Mouse (Mus musculus): ENCODE results near the gene Esrrg.

Esrrg gene

DNA sequence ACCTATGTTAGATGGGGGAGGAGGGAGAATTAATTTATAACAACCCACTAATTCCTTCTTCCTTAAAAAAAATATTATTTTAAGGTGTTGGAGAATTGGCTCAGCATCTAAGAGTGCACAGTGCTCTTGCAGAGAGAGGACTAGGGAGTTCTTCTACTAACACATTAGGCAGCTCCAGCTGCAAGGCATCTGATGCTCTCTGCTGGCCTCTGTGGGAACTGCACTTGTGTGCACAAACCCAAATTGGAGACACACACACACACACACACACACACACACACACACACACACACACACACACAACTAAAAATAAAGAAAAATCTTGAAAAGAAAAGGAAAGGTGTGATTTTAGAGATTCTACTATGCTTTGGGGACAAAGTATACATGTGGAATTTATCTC, 381.6 kb downstream of the Esrrg start:
- no peak for DNase-seq (ENCODE audit: low spot score in 2 of 2)

DNA sequence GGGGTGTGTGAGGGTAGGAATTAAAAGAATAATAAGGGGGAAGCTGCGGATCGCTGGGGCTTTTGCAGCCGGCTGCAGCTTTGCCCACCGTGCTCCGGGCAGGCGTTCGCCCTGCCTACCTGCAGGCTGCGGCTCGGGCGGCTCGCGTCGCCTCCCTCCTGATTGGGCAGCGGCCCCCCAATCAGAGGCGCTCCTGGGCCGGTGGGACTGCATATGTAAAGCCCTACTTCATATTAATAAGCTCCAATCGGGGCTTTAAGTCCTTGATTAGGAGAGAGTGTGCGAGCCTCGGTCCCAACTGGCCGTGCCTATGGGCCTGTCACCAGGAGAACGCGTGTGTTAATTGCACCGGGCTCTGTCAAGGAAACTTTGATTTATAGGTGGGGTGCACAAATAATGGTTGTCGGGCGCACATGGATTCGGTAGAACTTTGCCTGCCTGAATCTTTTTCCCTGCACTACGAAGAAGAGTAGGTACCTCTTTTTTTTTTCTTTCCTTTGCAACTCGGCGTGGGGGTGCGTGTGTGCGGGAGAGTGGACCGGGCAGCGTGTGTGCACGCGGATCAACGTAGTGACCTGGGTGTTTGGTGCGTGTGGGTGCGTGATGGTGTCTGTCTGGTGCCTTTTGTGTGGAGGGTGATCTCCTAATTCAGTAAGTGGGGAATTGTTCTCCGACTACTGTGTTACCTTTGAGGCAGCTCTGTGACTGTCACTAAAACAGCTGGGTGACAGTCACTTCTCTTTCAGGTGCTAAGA, 389.2 kb downstream of the Esrrg start:
- no peak for DNase-seq (ENCODE audit: low spot score in 2 of 2)

DNA sequence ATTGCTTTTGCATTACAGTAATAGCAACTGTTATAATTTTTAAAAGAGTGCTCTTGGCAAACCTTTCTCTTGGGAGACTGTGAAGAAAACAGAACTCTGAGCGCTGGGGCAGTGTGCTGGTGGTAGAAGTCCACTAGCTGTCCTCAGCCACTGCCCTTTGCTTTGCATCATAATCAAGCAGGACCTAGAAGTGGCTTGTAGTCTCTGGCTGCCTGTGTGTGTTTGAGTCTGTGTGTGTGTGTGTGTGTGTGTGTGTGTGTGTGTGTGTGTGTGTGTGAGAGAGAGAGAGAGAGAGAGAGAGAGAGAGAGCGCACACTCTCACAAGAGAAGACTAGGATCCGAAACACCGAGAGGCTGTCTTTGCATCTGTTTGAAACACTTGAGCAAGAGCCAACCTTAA, 390.5 kb downstream of the Esrrg start:
- DNase-seq (ENCODE audit: low spot score in 2 of 2) = no peak

DNA sequence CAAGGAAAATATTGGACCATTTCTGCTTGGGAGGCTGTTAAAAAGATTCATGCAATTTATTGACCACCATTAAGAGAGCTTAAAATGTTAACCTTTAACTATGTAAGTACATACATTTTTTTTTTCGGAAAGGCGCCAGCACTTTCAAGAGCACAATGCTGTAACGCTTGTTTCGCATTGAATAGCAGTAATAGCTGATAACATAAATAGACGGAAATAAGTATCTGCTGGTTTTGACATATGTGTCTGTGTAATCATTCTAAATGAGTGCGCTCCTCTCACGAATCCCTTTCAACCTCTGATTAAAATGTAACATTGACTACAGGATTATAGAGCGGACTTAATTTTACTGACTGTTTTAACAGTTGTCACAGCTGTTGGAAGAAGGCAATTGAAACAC, 391.6 kb downstream of the Esrrg start:
- DNase-seq (ENCODE audit: low spot score in 2 of 2) = no peak

DNA sequence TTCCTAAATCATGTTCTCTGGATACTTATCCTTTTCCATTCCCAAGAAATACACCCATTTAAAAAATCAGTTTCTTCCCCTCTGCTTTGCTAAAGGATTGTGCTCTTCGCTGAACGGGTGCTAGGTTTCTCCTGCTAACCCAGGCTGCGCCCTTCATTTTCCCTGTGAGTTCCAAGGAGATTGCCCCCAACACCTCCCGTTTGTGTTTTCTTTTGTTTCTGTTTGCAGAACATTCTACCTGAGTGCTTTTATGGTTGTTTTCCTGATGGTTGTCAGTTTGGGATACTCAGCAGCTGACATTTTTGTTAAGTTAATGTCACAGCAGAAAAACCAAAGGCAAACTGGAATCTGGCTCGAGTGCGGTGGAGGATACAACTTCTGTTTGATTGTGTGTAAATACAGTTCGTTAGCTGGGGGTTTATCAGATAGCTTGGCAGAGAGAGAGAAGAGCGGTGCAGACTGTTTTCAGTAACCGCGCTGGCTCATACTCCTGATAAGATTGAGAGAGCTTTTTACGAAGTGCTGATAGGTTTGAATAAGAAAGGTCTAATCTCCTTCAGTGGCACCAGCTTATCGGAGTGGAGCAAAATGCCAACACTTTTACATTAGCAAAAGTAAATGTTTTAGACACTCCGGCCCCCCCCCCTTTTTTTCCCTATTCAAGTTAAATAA, 398.4 kb downstream of the Esrrg start:
- DNase-seq (ENCODE audit: low spot score in 2 of 2) = no peak

DNA sequence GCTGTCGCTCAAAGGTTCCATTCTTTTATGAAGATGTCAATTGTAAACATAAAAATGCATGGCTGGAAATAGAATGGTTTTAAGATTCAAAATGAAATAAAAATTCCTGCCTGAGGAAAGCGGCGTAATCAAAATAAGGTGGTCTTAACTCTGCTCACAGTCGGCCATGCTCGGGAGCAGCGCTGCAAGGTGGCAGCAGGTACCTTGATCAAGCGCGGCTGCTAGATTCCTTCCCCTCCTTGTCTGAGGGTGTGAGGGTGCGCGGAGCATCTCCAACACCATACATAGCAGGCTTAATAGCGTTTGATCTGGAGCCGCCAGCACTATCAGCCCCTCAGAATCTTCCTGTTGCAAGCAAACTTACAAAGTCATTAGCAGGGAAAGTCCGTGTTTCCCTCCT, 399.9 kb downstream of the Esrrg start:
- DNase-seq (ENCODE audit: low spot score in 2 of 2) = no peak

DNA sequence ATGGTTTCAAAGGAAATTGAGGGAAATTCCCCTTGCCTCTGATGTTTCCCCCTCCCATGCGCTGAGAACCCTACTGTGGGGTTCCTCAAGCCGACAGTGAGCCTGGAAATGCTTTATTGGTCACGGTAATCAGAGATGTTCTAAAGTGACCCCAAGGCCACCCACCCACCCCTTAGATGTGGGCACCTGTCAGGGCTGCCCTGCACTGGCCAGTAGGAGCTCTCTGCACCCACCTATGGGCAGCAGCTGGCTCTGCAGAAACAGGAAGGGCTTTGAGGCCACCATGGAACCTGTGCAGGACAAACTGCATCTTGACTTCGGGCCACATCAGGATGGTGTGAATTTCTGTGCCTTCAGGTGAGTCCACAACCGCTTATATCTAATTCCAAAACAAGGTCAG, 401.3 kb downstream of the Esrrg start:
- DNase-seq (ENCODE audit: low spot score in 2 of 2) = no peak

DNA sequence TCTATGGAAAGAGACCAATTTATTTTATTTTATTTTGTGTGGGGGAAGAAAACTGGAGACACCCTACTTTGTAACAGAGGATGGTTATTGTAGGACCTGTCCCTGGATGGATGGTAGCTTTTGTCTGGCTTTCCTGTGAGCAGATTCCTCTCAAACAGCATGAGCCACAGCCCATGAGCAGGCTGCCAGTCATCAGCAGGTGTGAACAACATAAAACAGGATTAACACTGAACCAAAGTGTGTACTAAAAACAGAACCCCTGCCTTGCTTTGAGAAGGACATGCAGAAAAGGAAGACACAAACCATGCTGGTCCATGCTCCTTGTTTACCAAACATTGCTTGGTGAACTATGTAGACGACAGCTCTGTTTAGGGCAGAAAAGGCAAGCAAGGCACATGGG, 402.3 kb downstream of the Esrrg start:
- no peak for DNase-seq (ENCODE audit: low spot score in 2 of 2)

DNA sequence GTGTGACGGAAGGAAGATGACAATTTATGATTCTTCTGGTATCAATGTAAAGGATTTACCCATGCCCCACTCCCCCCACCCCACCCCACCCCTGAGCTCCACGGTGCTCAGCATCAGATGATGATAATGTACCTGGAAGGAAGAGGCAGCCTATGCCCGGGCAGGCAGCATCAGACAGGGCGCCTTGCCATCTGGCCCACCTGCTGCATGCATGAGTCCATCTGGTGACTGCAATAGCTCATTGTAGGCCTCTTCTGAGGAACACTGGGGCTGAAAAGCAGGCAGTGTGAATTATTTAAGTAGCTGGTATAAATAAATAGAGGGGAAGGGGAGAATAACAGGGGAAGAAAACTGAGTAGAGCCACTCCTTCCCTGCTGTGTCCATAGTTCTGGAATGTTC, 405.8 kb downstream of the Esrrg start:
- DNase-seq (ENCODE audit: low spot score in 2 of 2) = no peak

DNA sequence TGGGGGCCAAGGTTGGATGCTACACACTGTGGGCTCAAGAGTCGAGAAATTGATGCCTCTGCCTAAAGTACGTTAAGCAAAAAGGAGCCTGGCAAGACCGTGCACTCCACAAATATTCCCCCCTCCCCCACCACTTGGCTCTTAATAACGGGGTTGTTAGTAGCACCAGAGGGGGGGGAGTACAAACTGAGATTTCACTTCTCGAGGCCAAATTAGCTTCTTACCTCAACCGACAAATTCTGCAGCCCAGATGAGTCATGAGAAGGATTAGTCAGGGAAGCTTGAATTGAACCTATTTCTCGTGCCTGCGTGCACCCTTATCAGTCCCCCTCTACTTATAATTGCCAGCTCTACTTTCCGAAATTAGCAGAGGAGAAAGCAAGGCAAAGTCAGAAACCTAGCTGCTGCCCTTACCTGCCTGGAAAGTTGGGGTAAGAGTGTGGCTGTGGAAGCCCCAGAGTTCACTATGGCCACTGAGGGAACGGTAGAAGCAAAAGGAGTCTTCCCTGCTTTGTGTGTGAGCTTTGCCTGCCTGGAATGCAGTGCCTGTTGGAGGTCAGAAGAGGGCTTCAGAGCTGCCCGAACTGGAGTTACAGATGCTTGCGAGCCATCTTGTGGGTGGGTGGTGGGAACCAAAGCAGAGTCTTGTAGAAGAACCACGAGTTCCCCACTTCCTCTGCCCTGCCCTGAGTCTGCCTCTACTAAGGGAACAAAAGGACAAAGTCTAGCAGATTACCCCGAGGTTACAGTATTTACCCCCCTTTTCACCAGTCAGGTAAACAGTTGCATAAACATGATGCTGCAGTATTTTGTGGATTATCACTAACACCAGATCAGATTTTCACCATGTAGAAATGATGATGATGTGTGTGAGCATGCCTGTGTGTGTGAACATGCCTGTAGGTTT, 409.6 kb downstream of the Esrrg start:
- DNase-seq (ENCODE audit: low spot score in 2 of 2) = no peak

DNA sequence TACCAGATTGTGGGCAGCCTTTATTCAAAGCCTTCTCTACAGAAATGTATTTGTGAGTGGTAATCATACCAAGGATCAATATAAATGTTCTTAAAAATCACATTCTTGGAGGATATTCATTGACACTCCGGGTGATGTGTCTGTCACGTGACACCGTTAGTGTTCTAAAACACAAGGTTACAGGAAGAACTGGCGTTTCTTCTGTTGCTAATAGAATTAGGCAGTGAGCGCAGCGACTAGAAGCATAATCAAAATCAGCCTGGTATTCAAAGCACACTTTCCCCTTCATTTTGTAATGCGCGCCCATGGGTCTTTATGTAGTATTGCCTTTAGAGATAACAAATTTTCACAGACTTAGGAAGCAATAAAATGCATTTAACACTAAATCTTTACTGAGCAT, 420.6 kb downstream of the Esrrg start:
- no peak for DNase-seq (ENCODE audit: low spot score in 2 of 2)

DNA sequence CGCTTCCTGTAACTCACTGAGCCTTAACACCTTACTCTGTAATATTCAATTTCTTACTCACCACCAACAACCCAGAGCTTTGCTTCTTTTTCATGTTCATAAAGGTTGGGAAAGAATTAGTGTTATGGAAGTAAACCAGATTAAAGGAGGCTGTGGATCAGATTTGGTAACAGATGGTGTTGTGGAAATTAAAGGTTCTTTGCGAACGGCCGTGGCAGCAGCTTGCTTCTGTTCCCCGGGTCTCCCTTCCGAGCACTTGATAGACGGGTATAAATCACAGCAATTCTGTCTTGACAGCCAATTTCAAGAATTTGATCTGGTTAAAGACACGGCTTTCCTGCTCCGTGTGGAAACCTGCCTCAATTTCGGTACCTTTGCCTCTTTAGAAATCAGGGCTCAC, 421.5 kb downstream of the Esrrg start:
- no peak for DNase-seq (ENCODE audit: low spot score in 2 of 2)

DNA sequence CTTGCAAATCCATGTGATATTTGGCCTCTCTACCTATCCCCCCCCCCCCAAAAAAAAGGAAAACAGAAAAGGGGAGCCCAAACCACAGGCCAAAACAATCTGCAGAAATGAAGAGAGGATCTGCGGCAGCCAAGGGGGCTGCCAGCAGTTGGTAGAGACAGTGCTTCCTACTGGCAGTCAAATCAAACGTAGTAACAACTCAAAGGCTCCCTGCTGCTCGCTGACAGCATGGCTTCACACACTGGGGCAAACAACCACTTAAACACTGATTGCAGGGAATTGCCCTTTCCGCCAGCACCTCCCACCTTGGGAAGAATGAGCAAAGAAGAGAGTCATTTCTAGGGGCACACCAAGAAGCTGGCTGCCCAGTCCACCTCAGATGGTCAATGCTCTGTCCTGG, 422.7 kb downstream of the Esrrg start:
- no peak for DNase-seq (ENCODE audit: low spot score in 2 of 2)

DNA sequence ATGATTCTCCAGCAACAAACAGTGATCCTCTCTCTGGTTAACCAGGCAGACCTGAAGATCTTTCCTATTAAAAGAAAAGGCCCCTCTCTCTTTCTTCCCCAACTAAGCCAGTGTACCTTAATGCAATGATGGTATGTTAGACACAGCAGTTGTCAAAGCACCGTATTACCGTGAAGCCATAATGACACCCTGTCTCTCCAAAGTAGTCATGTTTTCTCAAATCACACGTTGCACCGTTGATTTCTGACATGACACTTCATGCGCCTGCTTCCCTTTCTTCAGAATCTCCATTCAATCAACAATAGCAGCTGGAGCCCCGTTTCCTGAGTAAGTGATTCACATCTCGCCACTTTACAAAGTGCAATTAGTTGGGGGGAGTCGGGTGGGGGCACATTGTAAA, 427.4 kb downstream of the Esrrg start:
- no peak for DNase-seq (ENCODE audit: low spot score in 2 of 2)

DNA sequence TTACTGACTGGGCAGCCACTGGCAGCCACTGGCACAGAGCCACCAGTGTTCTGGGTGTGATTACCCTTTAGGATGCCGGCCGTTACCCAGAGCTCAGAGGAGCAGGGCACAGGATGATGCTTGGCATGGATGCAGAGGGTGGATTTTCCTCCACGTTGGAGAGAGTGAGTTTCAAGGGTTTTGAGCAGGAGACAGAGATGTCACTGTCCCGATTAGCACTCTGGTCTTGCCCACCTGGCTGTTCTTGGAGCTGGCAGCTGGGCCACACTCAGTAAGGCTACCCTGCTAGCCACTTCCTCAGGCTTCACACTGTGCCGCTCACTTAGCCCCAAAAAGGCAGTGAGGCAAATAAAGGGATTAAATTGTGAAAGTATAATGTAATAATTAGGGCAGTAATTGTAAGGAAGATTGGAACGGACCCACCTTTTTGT, 438.1 kb downstream of the Esrrg start:
- no peak for DNase-seq (ENCODE audit: low spot score in 2 of 2)

DNA sequence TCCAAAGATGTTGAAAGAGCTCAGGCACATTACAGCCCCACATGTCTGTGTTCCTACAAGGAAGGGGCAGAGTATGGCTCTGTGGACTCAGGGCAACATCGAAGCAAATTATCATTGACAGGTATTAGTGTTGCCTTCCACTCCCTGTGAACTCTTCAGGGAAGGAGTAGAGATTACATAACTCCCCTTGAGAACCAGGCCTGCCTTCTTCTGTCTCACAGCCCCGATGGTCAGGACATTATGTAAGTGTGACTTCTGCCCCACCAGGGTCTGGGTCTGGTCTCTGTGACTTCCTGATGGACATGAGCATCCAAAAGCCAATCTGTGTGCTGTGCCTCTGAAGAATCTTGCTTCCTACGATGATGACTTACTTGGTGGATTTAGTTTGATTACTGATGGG, 438.6 kb downstream of the Esrrg start:
- no peak for DNase-seq (ENCODE audit: low spot score in 2 of 2)

DNA sequence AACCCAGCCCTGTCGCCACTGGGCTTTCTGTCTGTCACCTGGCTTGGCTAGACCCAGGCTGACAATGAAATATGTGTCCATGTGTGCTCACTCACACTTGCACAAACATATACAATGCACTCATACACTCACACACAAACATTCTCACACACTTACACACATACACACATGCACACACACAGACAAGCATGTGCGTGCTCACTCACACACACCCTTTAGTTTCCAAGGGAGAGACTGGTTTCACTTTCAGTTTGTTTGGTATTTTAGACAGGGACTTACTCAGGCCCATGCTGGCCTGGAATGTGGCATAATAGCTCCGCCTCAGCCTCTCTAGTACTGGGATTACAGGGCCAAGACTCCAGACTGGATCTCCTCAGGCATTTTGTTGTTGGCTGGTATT, 447.3 kb downstream of the Esrrg start:
- no peak for DNase-seq (ENCODE audit: low spot score in 2 of 2)

DNA sequence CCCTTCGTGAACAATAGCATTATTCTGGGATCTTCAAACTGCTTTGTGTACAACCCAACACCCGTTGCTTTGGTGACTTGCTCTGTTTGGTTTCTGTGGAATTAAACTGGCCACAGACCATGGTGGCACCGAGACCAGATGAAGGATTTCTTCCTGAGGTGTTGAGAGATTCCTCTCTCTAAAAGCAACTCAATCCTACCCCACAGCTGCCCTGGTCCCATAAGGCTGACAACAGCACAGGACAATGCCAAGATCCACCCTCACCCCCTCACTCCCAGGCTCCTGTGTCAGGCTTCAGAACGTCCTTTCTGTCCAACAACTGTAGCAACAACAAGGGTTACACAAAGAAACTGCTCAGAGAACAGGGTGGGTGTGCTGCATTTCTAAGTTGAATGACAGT, 449.3 kb downstream of the Esrrg start:
- DNase-seq (ENCODE audit: low spot score in 2 of 2) = no peak

DNA sequence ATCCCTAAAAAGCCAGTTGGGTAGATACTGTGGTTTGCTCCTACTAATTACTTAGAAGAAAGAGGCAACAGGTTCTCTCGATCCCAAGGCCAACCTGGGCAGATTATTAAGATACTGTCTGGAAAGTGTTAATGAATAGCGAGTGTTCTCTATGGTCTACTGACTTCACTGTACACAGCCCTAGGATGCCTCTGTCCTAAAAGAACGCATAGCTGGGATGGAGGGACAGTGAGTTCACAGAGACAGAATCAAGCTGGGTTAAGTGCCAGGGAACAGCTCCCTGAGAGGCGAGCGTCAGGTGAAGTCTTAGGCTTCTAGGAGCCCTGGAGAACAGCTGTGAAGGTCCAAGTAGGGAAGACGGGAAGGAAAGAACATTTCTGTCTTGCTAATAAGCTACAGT, 450.4 kb downstream of the Esrrg start:
- DNase-seq (ENCODE audit: low spot score in 2 of 2) = no peak

DNA sequence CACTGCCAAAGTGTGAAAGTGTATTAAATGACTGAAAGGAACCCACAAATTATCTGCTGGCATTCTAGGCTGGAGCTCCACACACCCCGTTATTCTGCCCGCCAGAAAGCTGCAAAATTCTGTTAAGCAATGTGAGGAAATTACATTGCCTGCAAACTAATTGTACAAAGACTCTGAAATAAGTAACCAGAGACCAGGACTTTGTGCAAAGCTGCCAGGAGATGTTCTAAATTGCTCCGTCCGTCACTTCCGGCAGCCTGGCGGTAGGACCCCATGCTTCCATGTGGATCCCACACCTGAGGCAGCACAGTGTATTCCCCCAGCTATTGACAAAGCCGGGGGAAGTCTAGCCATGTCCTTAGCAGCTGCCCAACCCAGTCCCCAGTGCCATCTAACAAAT, 451.9 kb downstream of the Esrrg start:
- DNase-seq (ENCODE audit: low spot score in 2 of 2) = no peak

DNA sequence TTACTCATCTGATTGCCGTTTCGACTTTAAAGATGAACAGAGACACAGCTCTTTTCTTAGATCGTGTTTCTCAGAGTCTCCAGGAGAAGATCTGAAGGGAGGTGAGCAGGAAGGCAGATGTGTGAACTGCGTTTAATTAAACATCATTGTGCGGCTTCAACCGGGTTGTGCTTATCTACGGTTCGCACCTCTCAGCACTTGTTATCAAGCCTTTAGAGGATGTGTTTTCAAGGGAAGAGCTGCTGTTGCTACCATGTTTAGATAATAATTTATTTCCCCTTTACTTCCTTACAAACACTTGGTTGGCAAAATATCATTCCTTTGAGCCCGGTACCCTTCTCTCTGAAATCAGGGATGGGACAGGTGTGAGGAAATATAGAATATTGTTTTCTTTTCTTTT, 460.2 kb downstream of the Esrrg start:
- no peak for DNase-seq (ENCODE audit: low spot score in 2 of 2)

DNA sequence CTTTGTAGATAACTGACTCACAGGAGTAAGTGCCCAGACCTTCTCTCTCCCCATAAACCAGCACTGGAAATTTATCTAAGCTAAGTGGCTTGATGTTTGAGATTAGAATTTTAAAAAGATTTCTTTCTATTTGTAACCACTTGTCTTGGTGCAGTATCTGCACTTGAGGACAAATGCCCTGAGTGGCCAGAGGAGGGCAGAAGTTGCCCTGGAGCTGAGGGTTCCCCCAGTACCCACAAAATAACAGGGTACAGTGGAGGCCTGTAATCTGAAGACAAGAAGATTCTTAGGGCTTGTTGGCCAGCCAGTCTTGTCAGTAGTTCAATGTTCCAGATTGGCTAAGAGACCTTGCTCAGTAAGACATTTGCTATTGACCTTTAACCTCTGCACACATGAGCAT, 461.3 kb downstream of the Esrrg start:
- no peak for DNase-seq (ENCODE audit: low spot score in 2 of 2)
